ENCODE assay signal across 18 mouse cellular contexts in genomic region chr19:40567616-40568015, GRCm38 (mm10). TPM values are rescaled to one million over a fixed set of nuclear protein-coding genes. Genes with fewer than 3 reads are reported as not detected.
DNase-seq lines count a peak whose midpoint lies in the region.
"Had no signal": no experiment of that assay in that cellular context is flagged by ENCODE, and none has a peak within 500 bp of the region (broad histone marks: within the 10 kb centered on the region; RNA-seq: fewer than 3 reads in every experiment).

No protein-coding gene starts in this region.

- DNase-seq in heart, adult 11 months: peak; percentile 87
- DNase-seq in heart, adult 9 months (ENCODE audit: low spot score in 2 of 2): no peak
- DNase-seq in layer of hippocampus, adult 9-11 months: peak; percentile 25
- DNase-seq in layer of hippocampus, adult 8-10 months (ENCODE audit: low spot score in 2 of 2): no peak
- DNase-seq in cerebellum, adult 18-20 months: peak; percentile 33 to 40
- peak; percentile 26 to 62 for DNase-seq in cerebellum, postnatal 25 days
- no peak for DNase-seq in adrenal gland, postnatal 36 days
- DNase-seq: adrenal gland, postnatal 25 days; embryo, embryonic 11 days; heart, adult 18-20 months; heart, postnatal 36 days; kidney, adult 2 months; kidney, postnatal 14 days; lung, adult 18-20 months; lung, postnatal 4 days; retina, postnatal 1 day; thymus, adult 18-20 months had no signal

RNA-seq across cellular contexts. Expression of gene Aldh18a1, which starts 20.6 kb away (rescaled TPM):
- 10 to 100 TPM; 19.9 to 29.8 (median 26.1) TPM for total RNA-seq in layer of hippocampus, adult 8-10 months (2022)
- total RNA-seq in adrenal gland, postnatal 36 days (2021): 10 to 100 TPM; 19.2 to 35.1 TPM

RNA-seq across cellular contexts. Expression of gene Tctn3, which starts 44.4 kb away (rescaled TPM):
- total RNA-seq in layer of hippocampus, adult 8-10 months (2022): 10 to 100 TPM; 17.7 to 19.5 (median 18.8) TPM
- 1 to 10 TPM; 5.1 to 5.5 TPM for total RNA-seq in adrenal gland, postnatal 36 days (2021)

RNA-seq across cellular contexts. Expression of gene Entpd1, which starts 44.5 kb away (rescaled TPM):
- total RNA-seq in layer of hippocampus, adult 8-10 months (2022): 10 to 100 TPM; 16.0 to 32.9 (median 21.3) TPM
- total RNA-seq in adrenal gland, postnatal 36 days (2021): 10 to 100 TPM; 20.6 to 40.8 TPM
- total RNA-seq: MEL had no signal

RNA-seq across cellular contexts. Expression of gene Sorbs1, which starts 54.0 kb away (rescaled TPM):
- 100 to 1,000 TPM; 208 to 272 (median 239) TPM for total RNA-seq in layer of hippocampus, adult 8-10 months (2022)
- 100 to 1,000 TPM in 1 of 2 experiments, 10 to 100 TPM in 1; 90.0 to 111 TPM for total RNA-seq in adrenal gland, postnatal 36 days (2021)

Comparison
In these comparisons a context has a peak if more than half of its experiments do, and no peak if none do; other contexts are left out.
1. DNase-seq: peak in heart, adult 11 months (single experiment), layer of hippocampus, adult 9-11 months (single experiment), cerebellum, adult 18-20 months (2 of 2) and cerebellum, postnatal 25 days (2 of 2); none in heart, adult 9 months (0 of 2), layer of hippocampus, adult 8-10 months (0 of 2) and adrenal gland, postnatal 36 days (0 of 2).